Mouse (Mus musculus) kidney, postnatal 0 days (tissue): Measurements from ENCODE around the gene Tns2. TPM values are rescaled to one million over a fixed set of nuclear protein-coding genes. Genes with fewer than 3 reads are reported as not detected.

Source experiments
- ATAC-seq: fragments of 200-750 bp; cut with Nextera tagmentation; replicated peaks from 2 replicates; pipeline ENCODE4 v1.8.0; 2017; ENCODE audit warnings: low read depth, moderate number of reproducible peaks, moderate TSS enrichment, moderate library complexity; ENCODE audit not compliant: low FRiP score
- DNase-seq: peaks from one replicate; pipeline ENCODE4 v3.0.0-alpha.2; 2016; ENCODE audit warnings: low spot score
- H3K27ac ChIP-seq: fragments of 300-500 bp; sonication (generic); 2 replicates; pipeline ENCODE4 v1.5.1; 2014; ENCODE audit warnings: mild to moderate bottlenecking
- H3K27me3 ChIP-seq: fragments of 300-500 bp; sonication (generic); 2 replicates; pipeline ENCODE4 v1.6.1; 2014; ENCODE audit warnings: low read length, mixed read lengths; ENCODE audit not compliant: insufficient read depth
- H3K36me3 ChIP-seq: fragments of 300-500 bp; sonication (generic); 2 replicates; pipeline ENCODE4 v1.6.1; 2014; ENCODE audit warnings: low read length, mixed read lengths; ENCODE audit not compliant: insufficient read depth
- H3K4me1 ChIP-seq: fragments of 300-500 bp; sonication (generic); replicated peaks from 2 replicates; pipeline ENCODE4 v1.6.1; 2014; ENCODE audit warnings: antibody characterized with exemption, low read length, mixed read lengths; ENCODE audit not compliant: insufficient read depth
- H3K4me2 ChIP-seq: fragments of 300-500 bp; sonication (generic); 2 replicates; pipeline ENCODE4 v1.6.1; 2014; ENCODE audit warnings: mild to moderate bottlenecking, low read length, moderate library complexity, mixed read lengths
- H3K4me3 ChIP-seq: fragments of 300-500 bp; sonication (generic); replicated peaks from 2 replicates; pipeline ENCODE4 v1.5.1; 2014; ENCODE audit warnings: low read depth, low read length
- H3K9ac ChIP-seq: fragments of 300-500 bp; sonication (generic); 2 replicates; pipeline ENCODE4 v1.6.1; 2014; ENCODE audit warnings: low read depth, low read length
- H3K9me3 ChIP-seq: fragments of 300-500 bp; sonication (generic); replicated peaks from 2 replicates; pipeline ENCODE4 v1.6.1; 2016; ENCODE audit warnings: low read length, inconsistent platforms, mixed read lengths
- CTCF ChIP-seq: IDR thresholded peaks from 2 replicates; pipeline ENCODE4 v1.5.1; 2016; ENCODE audit warnings: antibody characterized with exemption, low read depth, mild to moderate bottlenecking, moderate library complexity
- WGBS: fragments of 180-500 bp; shearing (Covaris S2); extraction: QIAGEN DNeasy Blood & Tissue Kit; methylation state at CpG from one replicate; pipeline ENCODE4 v1.1.7; 2014; 5-methylcytosine and 5-hydroxymethylcytosine counted together
- polyA plus RNA-seq: library from polyadenylated mRNA; unstranded; fragments of >200 nt; fragmentation: Nextera tagmentation; extraction: Ambion mirVana; gene quantifications from 2 replicates; pipeline ENCODE4 v1.2.1, GENCODE M21; 2015

Tns2 gene
- polyA plus RNA-seq, 1 experiment from 2014 or later: 35.8 TPM

DNA sequence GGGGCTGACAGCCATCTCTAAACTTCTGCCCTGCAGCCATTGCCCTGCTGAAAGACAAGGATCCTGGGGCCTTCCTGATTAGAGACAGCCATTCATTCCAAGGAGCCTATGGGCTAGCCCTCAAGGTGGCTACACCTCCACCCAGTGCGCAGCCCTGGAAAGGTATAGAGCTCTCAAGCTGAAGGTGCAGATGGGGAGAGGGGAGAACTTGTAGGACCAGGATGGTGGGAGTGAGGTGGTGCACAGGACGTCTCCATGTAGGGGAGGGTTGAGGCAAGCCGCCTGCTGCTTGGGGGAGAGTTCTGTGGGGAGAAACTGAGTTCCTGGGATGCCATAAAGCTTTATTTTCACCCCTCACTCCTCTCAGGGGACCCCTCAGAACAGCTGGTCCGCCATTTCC, 13.5 kb downstream of the Tns2 start:
- Histone ChIP-seq H3K9ac (no peak overlapping the region), H3K27me3 (no peaks in the 10 kb centered on the region), H3K4me1 (peaks cover 2% of the 10 kb centered on the region), H3K36me3 (peaks cover 91% of the 10 kb centered on the region), H3K4me2 (no peak overlapping the region), H3K4me3 (no peak overlapping the region), H3K9me3 (no peaks in the 10 kb centered on the region), H3K27ac (no peak overlapping the region)
- TF ChIP-seq CTCF: no peak
- DNase-seq (no peak), ATAC-seq (no peak)
- WGBS: 71% methylated on average over 4 of the region's 4 CpGs

DNA sequence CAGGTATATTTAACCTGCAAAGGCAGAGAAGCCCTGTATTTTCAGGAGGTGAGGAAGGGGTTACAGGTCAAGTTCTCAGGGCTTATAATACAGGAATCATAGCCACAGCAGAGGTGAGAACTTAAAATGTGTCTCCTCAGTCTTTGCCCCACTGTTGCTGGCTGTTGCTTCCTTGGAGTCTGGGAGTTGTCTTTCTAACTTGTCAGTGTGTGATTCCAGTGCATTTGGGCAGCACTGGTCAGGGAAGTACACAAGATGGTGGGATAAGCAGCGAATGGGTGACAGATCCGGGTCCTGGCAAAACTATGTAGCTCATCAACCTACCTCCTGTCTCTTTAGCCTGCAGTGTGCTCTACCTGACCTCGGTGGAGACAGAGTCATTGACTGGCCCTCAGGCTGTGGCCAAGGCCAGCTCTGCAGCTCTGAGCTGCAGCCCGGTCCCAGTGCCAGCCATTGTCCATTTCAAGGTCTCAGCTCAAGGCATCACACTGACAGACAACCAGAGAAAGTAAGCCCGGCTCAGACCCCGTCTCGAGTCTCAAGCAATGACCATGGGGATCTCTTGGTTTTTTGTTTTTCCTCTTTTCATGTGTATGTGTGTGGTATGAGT, 14.5 kb downstream of the Tns2 start:
- Histone ChIP-seq H3K9me3 (no peaks in the 10 kb centered on the region), H3K36me3 (peaks cover 82% of the 10 kb centered on the region), H3K9ac (no peak overlapping the region), H3K27ac (no peak overlapping the region), H3K4me2 (no peak overlapping the region), H3K27me3 (no peaks in the 10 kb centered on the region), H3K4me1 (no peaks in the 10 kb centered on the region; the same call in none of the 2 replicates), H3K4me3 (no peak overlapping the region)
- 81% methylated on average over 7 of the region's 7 CpGs for WGBS
- ATAC-seq (no peak), DNase-seq (no peak)
- TF ChIP-seq CTCF: no peak

DNA sequence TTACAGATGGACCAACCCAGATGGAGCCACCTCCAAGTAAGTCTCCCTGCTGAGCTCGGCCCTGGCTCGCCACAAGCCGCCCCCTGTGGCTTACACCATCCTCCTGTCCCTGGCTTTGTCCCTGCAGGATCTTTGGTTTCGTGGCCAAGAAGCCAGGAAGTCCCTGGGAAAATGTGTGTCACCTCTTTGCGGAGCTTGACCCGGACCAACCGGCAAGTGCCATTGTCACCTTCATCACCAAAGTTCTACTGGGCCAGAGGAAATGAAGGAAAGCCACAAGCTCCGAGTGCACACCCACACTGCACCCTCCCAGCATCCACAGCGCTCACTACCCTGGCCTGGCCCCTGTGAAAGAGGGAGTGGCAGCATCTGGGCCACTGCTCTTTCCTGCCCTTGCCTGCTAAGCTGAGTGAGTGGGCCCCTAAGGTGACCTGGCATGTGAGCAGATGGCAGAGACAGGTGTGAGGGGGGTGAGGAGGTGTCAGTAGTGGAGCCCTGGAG, 15.6 kb downstream of the Tns2 start:
- H3K4me2 ChIP-seq: no peak overlapping the region
- H3K36me3 ChIP-seq: peaks cover 76% of the 10 kb centered on the region
- H3K4me3 ChIP-seq: no peak overlapping the region
- TF ChIP-seq CTCF: no peak
- H3K4me1 ChIP-seq: no peaks in the 10 kb centered on the region; the same call in 1 of the 2 replicates
- no peak overlapping the region for H3K27ac ChIP-seq
- H3K9ac ChIP-seq: no peak overlapping the region
- ATAC-seq (no peak), DNase-seq (no peak)
- WGBS: 75% methylated on average over 9 of the region's 9 CpGs
- no peaks in the 10 kb centered on the region for H3K27me3 ChIP-seq
- no peaks in the 10 kb centered on the region for H3K9me3 ChIP-seq

DNA sequence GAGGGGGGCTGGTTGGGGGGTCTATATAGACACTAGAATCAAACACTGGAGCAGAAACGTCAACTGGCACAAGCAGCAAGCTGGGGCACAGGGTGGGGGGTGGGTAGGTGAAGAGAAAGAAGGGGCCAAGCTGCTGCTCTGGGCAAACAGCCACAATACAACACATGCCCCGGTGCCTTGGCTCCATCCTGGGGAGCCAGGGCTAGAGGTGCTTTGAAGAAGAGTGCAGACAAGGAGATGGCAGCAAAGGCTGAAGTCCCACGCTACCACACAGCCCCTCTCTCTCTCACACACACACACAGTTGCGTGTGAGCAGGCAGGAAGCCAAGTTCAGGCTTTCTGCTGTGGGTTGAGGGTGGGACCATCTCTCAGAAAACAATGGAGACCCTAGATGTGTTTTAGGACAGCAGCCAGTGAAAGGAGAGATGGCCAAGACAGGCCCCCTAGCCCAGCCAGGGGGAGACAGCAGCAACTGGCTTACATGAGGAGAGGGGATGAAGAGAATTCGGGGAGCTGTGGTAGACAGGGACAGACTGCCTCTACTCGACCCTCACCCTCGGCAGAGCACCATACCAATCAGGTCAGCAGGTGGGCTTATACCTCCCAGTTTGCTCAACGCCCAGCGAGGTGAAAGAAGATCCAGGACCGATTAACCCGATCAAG, 16.7 kb downstream of the Tns2 start:
- no peak overlapping the region for H3K4me3 ChIP-seq
- DNase-seq (no peak), ATAC-seq (no peak)
- WGBS: 75% methylated on average over 11 of the region's 11 CpGs
- no peak for TF ChIP-seq CTCF
- H3K9me3 ChIP-seq: no peaks in the 10 kb centered on the region
- H3K4me1 ChIP-seq: no peaks in the 10 kb centered on the region
- H3K9ac ChIP-seq: no peak overlapping the region
- no peak overlapping the region for H3K4me2 ChIP-seq
- H3K27ac ChIP-seq: no peak overlapping the region
- no peaks in the 10 kb centered on the region for H3K27me3 ChIP-seq
- peaks cover 68% of the 10 kb centered on the region for H3K36me3 ChIP-seq

DNA sequence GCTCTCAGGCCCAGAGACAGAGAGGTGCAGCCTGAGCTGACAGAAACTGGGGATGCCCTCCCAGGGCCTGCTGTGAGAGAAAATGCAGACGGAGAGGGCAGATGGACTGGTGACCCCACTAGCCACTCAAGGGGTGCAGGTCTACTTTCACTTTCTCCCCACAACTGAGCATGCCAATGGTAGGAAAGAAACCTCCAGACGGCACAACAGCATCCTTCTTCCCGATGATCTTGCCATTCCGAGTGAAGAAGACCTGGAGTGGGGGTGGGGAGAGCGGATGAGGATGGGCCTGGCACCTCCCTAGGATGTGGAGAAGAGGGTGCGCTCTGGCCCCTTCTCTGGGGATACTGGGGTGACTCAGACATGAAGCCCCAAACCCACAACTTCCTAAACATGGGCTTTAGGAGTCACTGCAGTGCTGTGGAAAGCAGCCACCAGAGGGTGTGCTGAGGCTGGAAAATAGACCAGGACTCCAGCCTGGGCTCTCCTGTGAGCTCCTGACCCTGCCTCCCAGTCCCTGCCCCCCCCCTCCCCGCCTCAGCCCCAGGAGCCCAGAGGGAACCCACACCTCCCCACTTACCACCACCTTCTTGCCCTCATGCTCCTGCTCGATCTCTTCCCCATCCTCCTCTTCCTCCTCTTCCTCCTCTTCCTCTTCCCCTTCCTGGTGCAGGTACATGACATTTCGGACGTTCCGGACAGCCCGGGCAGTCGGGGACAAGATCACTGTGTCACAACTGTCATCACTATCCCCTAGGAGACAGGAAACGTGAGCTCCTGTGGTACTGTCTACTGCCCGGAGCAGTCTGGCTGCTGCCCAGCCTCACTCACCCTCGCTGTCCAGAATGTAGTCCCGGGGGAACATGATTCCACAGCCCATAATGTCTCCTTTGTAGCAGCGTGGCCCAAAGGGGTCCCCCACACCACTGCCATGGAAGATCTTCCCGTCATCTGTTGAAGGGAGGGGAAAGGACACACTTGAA, 17.5 kb downstream of the Tns2 start:
- 57% methylated on average over 19 of the region's 19 CpGs for WGBS
- ATAC-seq: no peak; the same call in 1 of the 2 replicates
- Histone ChIP-seq H3K27me3 (no peaks in the 10 kb centered on the region), H3K36me3 (peaks cover 63% of the 10 kb centered on the region), H3K27ac (no peak overlapping the region), H3K4me3 (no peak overlapping the region), H3K4me1 (no peaks in the 10 kb centered on the region), H3K9ac (no peak overlapping the region), H3K4me2 (no peak overlapping the region), H3K9me3 (no peaks in the 10 kb centered on the region)
- DNase-seq: peak; percentile 67
- TF ChIP-seq CTCF: peak; percentile 70

DNA sequence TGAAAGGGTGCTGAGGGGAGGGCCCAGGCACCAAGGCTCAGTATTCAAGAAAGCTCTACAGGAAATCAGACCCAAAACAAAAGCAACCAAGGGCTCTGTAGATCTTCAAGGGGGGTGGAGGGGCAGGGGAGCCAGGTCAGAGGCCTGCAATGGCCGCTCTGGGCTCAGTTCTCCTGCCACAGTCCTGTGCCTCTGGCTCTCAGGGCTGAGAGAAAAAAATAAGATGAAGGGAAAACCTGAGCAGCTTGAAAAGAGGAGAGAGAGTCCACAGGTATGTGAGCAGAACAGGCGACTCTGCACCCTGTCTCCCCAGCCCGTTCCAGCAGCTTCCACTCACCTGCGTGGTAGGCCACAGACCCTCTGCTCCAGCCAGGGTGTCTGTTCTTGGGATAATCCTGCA, 18.4 kb downstream of the Tns2 start:
- Histone ChIP-seq H3K9me3 (no peaks in the 10 kb centered on the region), H3K27me3 (no peaks in the 10 kb centered on the region), H3K27ac (no peak overlapping the region), H3K9ac (no peak overlapping the region), H3K4me1 (no peaks in the 10 kb centered on the region), H3K4me3 (no peak overlapping the region), H3K4me2 (no peak overlapping the region), H3K36me3 (peaks cover 54% of the 10 kb centered on the region)
- no peak for DNase-seq
- TF ChIP-seq CTCF: no peak
- 83% methylated on average over 4 of the region's 4 CpGs for WGBS
- no peak for ATAC-seq
